Mouse (Mus musculus) induced T-regulatory cell, adult 2 months (primary cell): ENCODE data around the gene Kcnmb4.
A peak's percentile ranks its signal among the peaks of the same experiment; 100 is the strongest.

Source experiments
- DNase-seq: peaks from one replicate; pipeline ENCODE4 v3.0.0-alpha.2; 2012; ENCODE audit warnings: low read depth

The Kcnmb4 gene

GRCm38 (mm10) chr10:116397973-116398372, 75.7 kb downstream of the Kcnmb4 start:
- DNase-seq = no peak

- DNase-seq = peak; percentile 59
These were observed 76.1 kb downstream of the Kcnmb4 start for GRCm38 (mm10) chr10:116397573-116397972.

GRCm38 (mm10) chr10:116396966-116397365, 76.7 kb downstream of the Kcnmb4 start:
- DNase-seq = peak; percentile 57

GRCm38 (mm10) chr10:116396279-116396678, 77.4 kb downstream of the Kcnmb4 start:
- DNase-seq = peak; percentile 58

- DNase-seq = no peak
These were observed 79.1 kb downstream of the Kcnmb4 start for GRCm38 (mm10) chr10:116394585-116394984.

- DNase-seq = no peak
These were observed 79.7 kb downstream of the Kcnmb4 start for GRCm38 (mm10) chr10:116393790-116394475.

- no peak for DNase-seq
These were observed 84.8 kb downstream of the Kcnmb4 start for GRCm38 (mm10) chr10:116388840-116389239.

- no peak for DNase-seq
These were observed 87.2 kb downstream of the Kcnmb4 start for GRCm38 (mm10) chr10:116386391-116386885.

- no peak for DNase-seq
These were observed 89.3 kb downstream of the Kcnmb4 start for GRCm38 (mm10) chr10:116384401-116384800.

- no peak for DNase-seq
These were observed 90.6 kb downstream of the Kcnmb4 start for GRCm38 (mm10) chr10:116382826-116383685.

- DNase-seq = no peak
These were observed 96.8 kb downstream of the Kcnmb4 start for GRCm38 (mm10) chr10:116376853-116377252.

GRCm38 (mm10) chr10:116374111-116374510, 99.6 kb downstream of the Kcnmb4 start:
- DNase-seq = no peak

GRCm38 (mm10) chr10:116370991-116371725, 102.5 kb downstream of the Kcnmb4 start:
- no peak for DNase-seq
